Mouse (Mus musculus): Measurements from ENCODE around the gene Foxm1. TPM values are rescaled to one million over a fixed set of nuclear protein-coding genes. Genes with fewer than 3 reads are reported as not detected.
A peak's percentile ranks its signal among the peaks of the same experiment; 100 is the strongest.

Foxm1 gene
- polyA plus RNA-seq (2012; rRNA removed) = 38.3 and 70.8 TPM in 2 replicates

GRCm38 (mm10) chr6:128362381-128363006 is at the start of gene Foxm1, which contains the start of gene Rhno1:
Gene Foxm1, plus strand, starts transcription at chr6:128362967.
Gene Rhno1, minus strand, starts transcription at chr6:128362911.
- peak; percentile 92 for DNase-seq (ENCODE audit: low read depth)
- TF ChIP-seq POLR2A (IDR thresholded peaks at IDR 0.05; ENCODE audit: borderline replicate concordance, extremely low read depth, insufficient read depth, insufficient read length, poor library complexity, severe bottlenecking) (peak; percentile 63), CTCF (IDR thresholded peaks at IDR 0.05; ENCODE audit: borderline replicate concordance, extremely low read depth, insufficient read depth, insufficient read length) (no peak)

GRCm38 (mm10) chr6:128314796-128315195 is 48.0 kb upstream of the Foxm1 start:
- DNase-seq (ENCODE audit: low read depth) = no peak
- TF ChIP-seq CTCF (IDR thresholded peaks at IDR 0.05; ENCODE audit: borderline replicate concordance, extremely low read depth, insufficient read depth, insufficient read length) (no peak), POLR2A (IDR thresholded peaks at IDR 0.05; ENCODE audit: borderline replicate concordance, extremely low read depth, insufficient read depth, insufficient read length, poor library complexity, severe bottlenecking) (no peak)

DNA sequence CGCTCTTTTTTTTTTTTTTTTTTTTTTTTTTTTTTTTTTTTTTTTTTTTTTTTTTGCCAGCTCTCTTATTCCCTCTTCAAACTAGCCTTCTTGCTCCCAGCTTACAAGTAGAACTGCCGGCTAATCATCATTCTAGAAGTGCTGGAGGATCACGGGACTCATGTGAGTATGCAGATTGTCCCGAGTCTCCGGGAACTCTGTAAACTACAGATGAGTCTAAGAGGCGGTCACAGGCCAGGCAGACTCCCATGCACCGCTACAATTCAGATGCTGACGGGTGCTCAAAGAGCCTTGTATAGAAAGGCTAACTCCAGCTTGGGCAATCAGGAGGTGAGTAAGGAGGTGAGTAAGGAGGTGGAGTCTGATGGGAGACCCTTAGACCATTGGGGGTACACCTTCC is 47.2 kb upstream of the Foxm1 start:
- no peak for DNase-seq (ENCODE audit: low read depth)
- TF ChIP-seq POLR2A (IDR thresholded peaks at IDR 0.05; ENCODE audit: borderline replicate concordance, extremely low read depth, insufficient read depth, insufficient read length, poor library complexity, severe bottlenecking) = no peak
- TF ChIP-seq CTCF (IDR thresholded peaks at IDR 0.05; ENCODE audit: borderline replicate concordance, extremely low read depth, insufficient read depth, insufficient read length) = no peak

DNA sequence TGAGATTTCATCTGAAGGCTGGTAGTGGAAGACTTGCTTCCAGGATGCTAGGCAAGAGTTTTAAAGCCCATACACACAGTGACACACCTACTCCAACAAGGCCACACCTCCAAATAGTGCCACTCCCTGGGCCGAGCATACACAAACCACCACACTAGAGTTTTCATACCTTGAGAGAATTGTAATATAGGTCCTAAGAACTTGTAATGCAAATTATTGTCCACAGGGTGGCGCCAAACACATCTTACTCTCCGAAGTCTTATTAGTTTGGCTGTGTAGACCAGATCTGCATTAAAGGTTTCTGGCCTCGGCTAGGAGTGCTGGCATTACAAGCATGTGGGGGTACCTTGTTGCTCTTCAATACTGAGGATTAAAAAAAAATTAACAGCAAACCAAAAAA is 44.5 kb upstream of the Foxm1 start:
- peak; percentile 89 for DNase-seq (ENCODE audit: low read depth)
- peak; percentile 62 for TF ChIP-seq CTCF (IDR thresholded peaks at IDR 0.05; ENCODE audit: borderline replicate concordance, extremely low read depth, insufficient read depth, insufficient read length)
- TF ChIP-seq POLR2A (IDR thresholded peaks at IDR 0.05; ENCODE audit: borderline replicate concordance, extremely low read depth, insufficient read depth, insufficient read length, poor library complexity, severe bottlenecking) = no peak

GRCm38 (mm10) chr6:128334397-128335124 is 28.2 kb upstream of the Foxm1 start:
- peak; percentile 88 for DNase-seq (ENCODE audit: low read depth)
- TF ChIP-seq POLR2A (IDR thresholded peaks at IDR 0.05; ENCODE audit: borderline replicate concordance, extremely low read depth, insufficient read depth, insufficient read length, poor library complexity, severe bottlenecking) (no peak), CTCF (IDR thresholded peaks at IDR 0.05; ENCODE audit: borderline replicate concordance, extremely low read depth, insufficient read depth, insufficient read length) (peak; percentile 66; the same call in 1 of the 2 replicates)

GRCm38 (mm10) chr6:128337467-128337866 is 25.3 kb upstream of the Foxm1 start:
- no peak for DNase-seq (ENCODE audit: low read depth)
- TF ChIP-seq POLR2A (IDR thresholded peaks at IDR 0.05; ENCODE audit: borderline replicate concordance, extremely low read depth, insufficient read depth, insufficient read length, poor library complexity, severe bottlenecking) (no peak), CTCF (IDR thresholded peaks at IDR 0.05; ENCODE audit: borderline replicate concordance, extremely low read depth, insufficient read depth, insufficient read length) (no peak)

GRCm38 (mm10) chr6:128338876-128339275 is 23.9 kb upstream of the Foxm1 start:
- peak; percentile 40 for DNase-seq (ENCODE audit: low read depth)
- no peak for TF ChIP-seq POLR2A (IDR thresholded peaks at IDR 0.05; ENCODE audit: borderline replicate concordance, extremely low read depth, insufficient read depth, insufficient read length, poor library complexity, severe bottlenecking)
- TF ChIP-seq CTCF (IDR thresholded peaks at IDR 0.05; ENCODE audit: borderline replicate concordance, extremely low read depth, insufficient read depth, insufficient read length) = no peak

GRCm38 (mm10) chr6:128341956-128342723 is 20.6 kb upstream of the Foxm1 start:
- no peak for DNase-seq (ENCODE audit: low read depth)
- TF ChIP-seq POLR2A (IDR thresholded peaks at IDR 0.05; ENCODE audit: borderline replicate concordance, extremely low read depth, insufficient read depth, insufficient read length, poor library complexity, severe bottlenecking) (no peak), CTCF (IDR thresholded peaks at IDR 0.05; ENCODE audit: borderline replicate concordance, extremely low read depth, insufficient read depth, insufficient read length) (no peak)

GRCm38 (mm10) chr6:128345623-128346022 is 17.1 kb upstream of the Foxm1 start:
- TF ChIP-seq CTCF (IDR thresholded peaks at IDR 0.05; ENCODE audit: borderline replicate concordance, extremely low read depth, insufficient read depth, insufficient read length) (no peak), POLR2A (IDR thresholded peaks at IDR 0.05; ENCODE audit: borderline replicate concordance, extremely low read depth, insufficient read depth, insufficient read length, poor library complexity, severe bottlenecking) (no peak)
- no peak for DNase-seq (ENCODE audit: low read depth)

- DNase-seq (ENCODE audit: low read depth) = no peak
- TF ChIP-seq CTCF (IDR thresholded peaks at IDR 0.05; ENCODE audit: borderline replicate concordance, extremely low read depth, insufficient read depth, insufficient read length) (no peak), POLR2A (IDR thresholded peaks at IDR 0.05; ENCODE audit: borderline replicate concordance, extremely low read depth, insufficient read depth, insufficient read length, poor library complexity, severe bottlenecking) (no peak)
Observed at GRCm38 (mm10) chr6:128346782-128347181, 16.0 kb upstream of the Foxm1 start.

DNA sequence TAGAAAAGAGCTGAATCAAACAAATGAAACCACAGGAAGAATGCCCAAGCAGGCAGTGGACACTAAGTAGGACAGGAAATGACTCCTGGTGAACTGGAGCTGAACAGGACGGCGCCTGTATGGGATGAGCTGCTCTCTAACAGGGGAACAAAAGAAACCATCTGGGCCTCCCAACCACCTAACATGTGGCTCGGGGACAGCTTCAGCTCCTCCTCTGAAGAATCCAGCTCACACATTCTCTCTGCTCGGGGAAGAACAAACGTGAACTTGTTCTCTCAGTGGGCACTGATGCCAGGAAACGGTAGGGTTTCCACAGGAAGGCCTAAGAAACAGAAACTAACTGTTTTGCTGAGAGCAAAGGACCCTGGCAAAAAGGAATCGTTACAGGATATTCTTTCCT is 13.1 kb upstream of the Foxm1 start:
- DNase-seq (ENCODE audit: low read depth) = peak; percentile 62
- TF ChIP-seq CTCF (IDR thresholded peaks at IDR 0.05; ENCODE audit: borderline replicate concordance, extremely low read depth, insufficient read depth, insufficient read length) (no peak), POLR2A (IDR thresholded peaks at IDR 0.05; ENCODE audit: borderline replicate concordance, extremely low read depth, insufficient read depth, insufficient read length, poor library complexity, severe bottlenecking) (no peak)

Measured in brain, embryonic 14.5 days (tissue).